Mouse (Mus musculus): Measurements from ENCODE around the gene Asb3.

Gene Asb3

GRCm38 (mm10) chr11:30885171-30885871 is at the start of gene Asb3, which contains the start of gene Gpr75:
Gene Asb3 (plus strand): TSS chr11:30885416.
Gene Gpr75 (plus strand): TSS chr11:30885358.
- DNase-seq (ENCODE audit: low spot score in 2 of 2) = peak; percentile 54 to 57

- no peak for DNase-seq (ENCODE audit: low spot score in 2 of 2)
These were observed 46.4 kb upstream of the Asb3 start for GRCm38 (mm10) chr11:30838793-30839192.

- no peak for DNase-seq (ENCODE audit: low spot score in 2 of 2)
These were observed 40.9 kb upstream of the Asb3 start for GRCm38 (mm10) chr11:30844355-30844754.

- no peak for DNase-seq (ENCODE audit: low spot score in 2 of 2)
These were observed 12.8 kb upstream of the Asb3 start for GRCm38 (mm10) chr11:30872425-30872824.

- no peak for DNase-seq (ENCODE audit: low spot score in 2 of 2)
These were observed 2.9 kb downstream of the Asb3 start for GRCm38 (mm10) chr11:30888153-30888552.

GRCm38 (mm10) chr11:30896201-30896600 is 11.0 kb downstream of the Asb3 start:
- no peak for DNase-seq (ENCODE audit: low spot score in 2 of 2)

GRCm38 (mm10) chr11:30899312-30899711 is 14.1 kb downstream of the Asb3 start:
- no peak for DNase-seq (ENCODE audit: low spot score in 2 of 2)

- no peak for DNase-seq (ENCODE audit: low spot score in 2 of 2)
These were observed 27.1 kb downstream of the Asb3 start for GRCm38 (mm10) chr11:30912311-30912710.

- DNase-seq (ENCODE audit: low spot score in 2 of 2) = no peak
These were observed 35.4 kb downstream of the Asb3 start for GRCm38 (mm10) chr11:30920641-30921040.

GRCm38 (mm10) chr11:30923283-30923682 is 38.1 kb downstream of the Asb3 start:
- no peak for DNase-seq (ENCODE audit: low spot score in 2 of 2)

- DNase-seq (ENCODE audit: low spot score in 2 of 2) = no peak
These were observed 42.9 kb downstream of the Asb3 start for GRCm38 (mm10) chr11:30928079-30928478.

GRCm38 (mm10) chr11:30928498-30928897 is 43.3 kb downstream of the Asb3 start:
- no peak for DNase-seq (ENCODE audit: low spot score in 2 of 2)

GRCm38 (mm10) chr11:30943522-30943921 is 58.3 kb downstream of the Asb3 start:
- no peak for DNase-seq (ENCODE audit: low spot score in 2 of 2)

- no peak for DNase-seq (ENCODE audit: low spot score in 2 of 2)
These were observed 67.6 kb downstream of the Asb3 start for GRCm38 (mm10) chr11:30952829-30953228.

GRCm38 (mm10) chr11:30953469-30954154 is 68.4 kb downstream of the Asb3 start:
- DNase-seq (ENCODE audit: low spot score in 2 of 2) = peak; percentile 18 to 23

GRCm38 (mm10) chr11:30954279-30954725 is 69.1 kb downstream of the Asb3 start, which contains the start of gene Erlec1:
Gene Erlec1 (minus strand): TSS chr11:30954335.
- DNase-seq (ENCODE audit: low spot score in 2 of 2) = peak; percentile 77 to 81

GRCm38 (mm10) chr11:30985237-30985636 is 100.0 kb downstream of the Asb3 start:
- no peak for DNase-seq (ENCODE audit: low spot score in 2 of 2)

- peak; percentile 72 to 74 for DNase-seq (ENCODE audit: low spot score in 2 of 2)
These were observed 100.8 kb downstream of the Asb3 start, which contains the start of gene Chac2 for GRCm38 (mm10) chr11:30985877-30986624. Gene Chac2 (minus strand): TSS chr11:30986350.

GRCm38 (mm10) chr11:30986625-30987017 is 101.4 kb downstream of the Asb3 start:
- DNase-seq (ENCODE audit: low spot score in 2 of 2) = no peak

- no peak for DNase-seq (ENCODE audit: low spot score in 2 of 2)
These were observed 111.5 kb downstream of the Asb3 start for GRCm38 (mm10) chr11:30996670-30997069.

- no peak for DNase-seq (ENCODE audit: low spot score in 2 of 2)
These were observed 113.0 kb downstream of the Asb3 start for GRCm38 (mm10) chr11:30998199-30998598.

- no peak for DNase-seq (ENCODE audit: low spot score in 2 of 2)
These were observed 113.5 kb downstream of the Asb3 start for GRCm38 (mm10) chr11:30998704-30999103.

Data from frontal cortex, postnatal 25 days (tissue).